Mouse (Mus musculus): Measurements from ENCODE around the gene Gclc.

DNA sequence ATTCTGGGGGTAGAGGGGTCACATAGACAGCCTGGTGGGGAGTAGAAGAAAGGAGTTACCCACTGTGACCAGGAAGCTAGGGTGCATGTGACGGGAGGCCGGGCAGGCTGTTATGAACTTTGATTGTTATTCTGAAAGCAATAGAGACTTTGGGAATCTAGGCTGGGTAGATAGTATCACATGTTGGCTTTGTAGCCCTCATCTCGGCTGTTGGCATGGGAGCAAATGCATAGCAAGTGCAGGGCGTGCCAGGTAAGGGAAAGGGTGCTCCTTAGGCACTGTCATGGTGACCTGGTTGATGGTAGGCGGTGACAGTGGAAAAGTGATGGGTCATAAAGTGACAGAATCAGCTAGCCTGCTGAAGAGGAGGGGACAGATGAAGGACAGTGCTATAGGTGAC, 23.3 kb downstream of the Gclc start:
- no peak for TF ChIP-seq CTCF (IDR thresholded peaks at IDR 0.05; ENCODE audit: low read depth)
- no peak for TF ChIP-seq EP300 (optimal IDR thresholded peaks at IDR 0.05)

All from stomach, postnatal 0 days (tissue).